Mouse (Mus musculus): ENCODE data around the gene Erc2. TPM values are rescaled to one million over a fixed set of nuclear protein-coding genes. Genes with fewer than 3 reads are reported as not detected.

The Erc2 gene
- polyA plus RNA-seq, 2 experiments, result 0.52 to 0.99 TPM

DNA sequence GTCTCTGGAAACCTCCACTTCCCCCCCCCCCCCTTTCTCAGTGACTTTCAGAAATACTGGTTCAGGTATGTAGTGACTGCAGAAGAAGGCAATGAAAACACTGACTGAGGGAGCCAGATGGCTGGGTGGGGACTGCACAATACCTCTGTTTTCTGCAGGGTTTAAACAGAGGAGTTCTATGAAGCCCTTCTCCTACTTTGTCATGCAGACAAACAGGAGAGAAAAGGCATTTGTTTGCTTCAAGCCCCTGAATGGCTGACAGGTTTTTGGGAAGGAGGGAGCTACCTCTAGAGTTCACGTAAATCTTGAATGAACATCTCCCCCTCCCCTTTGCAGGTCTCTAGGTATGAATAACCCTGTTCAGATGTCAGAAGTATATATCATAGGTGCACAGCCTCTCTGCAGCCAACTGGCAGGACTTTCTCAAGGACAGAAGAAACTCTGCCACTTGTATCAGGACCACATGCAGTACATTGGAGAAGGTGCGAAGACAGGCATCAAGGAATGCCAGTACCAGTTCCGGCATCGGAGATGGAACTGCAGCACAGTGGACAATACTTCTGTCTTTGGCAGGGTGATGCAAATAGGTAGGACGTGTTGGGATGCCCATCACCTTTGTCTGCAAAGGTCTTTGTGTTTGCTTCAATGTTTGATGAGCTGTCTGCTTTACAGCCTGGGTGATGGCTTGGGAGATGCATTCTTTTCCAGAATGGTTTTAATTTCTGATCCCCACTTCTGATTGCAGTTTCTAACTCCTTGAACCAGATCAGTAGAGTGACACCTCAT, 890.8 kb downstream of the Erc2 start:
- H3K4me2 ChIP-seq (ENCODE audit: low read depth), result no peak overlapping the region
- H3K27ac ChIP-seq, result no peak overlapping the region
- peaks cover 42% of the 10 kb centered on the region for H3K27me3 ChIP-seq (ENCODE audit: control insufficient read depth, insufficient read depth, low read length)
- no peak overlapping the region for H3K4me3 ChIP-seq (ENCODE audit: insufficient read depth in 1 of 2, low read depth in 2 of 2, low read length in 2 of 2)
- no peaks in the 10 kb centered on the region for H3K36me3 ChIP-seq (replicated peaks; ENCODE audit: control insufficient read depth, insufficient read depth, low read depth)
- no peak for TF ChIP-seq EP300 (IDR thresholded peaks at IDR 0.05; ENCODE audit: low read depth)
- no peak for TF ChIP-seq CTCF (IDR thresholded peaks at IDR 0.05; ENCODE audit: low read depth)
- no peak for DNase-seq (ENCODE audit: low read depth in 3 of 3, low spot score in 3 of 3)
- H3K9me3 ChIP-seq (ENCODE audit: control insufficient read depth, low read length), result no peaks in the 10 kb centered on the region
- ATAC-seq (ENCODE audit: insufficient read depth), result no peak
- no peaks in the 10 kb centered on the region for H3K4me1 ChIP-seq (replicated peaks; ENCODE audit: control insufficient read depth in 2 of 2, insufficient read depth in 2 of 2, low read length in 1 of 2)
- no peak overlapping the region for H3K9ac ChIP-seq (replicated peaks)
- 67% methylated on average over 5 of the region's 5 CpGs for WGBS (ENCODE audit: insufficient replicate concordance)

DNA sequence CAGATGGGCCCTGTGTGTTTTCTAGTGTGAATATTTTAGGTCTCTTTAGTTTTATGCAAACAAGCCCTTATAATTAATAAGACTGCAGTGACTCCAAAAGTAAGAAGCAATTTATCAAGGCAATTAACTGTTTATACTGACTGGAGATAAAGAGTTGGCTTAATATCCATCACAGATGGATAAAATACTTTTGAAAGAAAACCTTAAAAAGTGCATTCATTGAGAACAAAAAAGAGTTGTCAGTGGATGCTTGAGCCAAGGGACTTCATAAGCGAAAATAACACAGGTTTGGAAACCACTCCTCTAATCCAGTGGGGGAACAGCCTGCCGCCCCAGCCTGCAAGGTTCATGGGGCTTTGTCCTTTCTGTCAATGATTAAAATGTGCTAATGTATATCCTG, 891.9 kb downstream of the Erc2 start:
- H3K9ac ChIP-seq (replicated peaks), result no peak overlapping the region
- TF ChIP-seq CTCF (IDR thresholded peaks at IDR 0.05; ENCODE audit: low read depth) (no peak), EP300 (IDR thresholded peaks at IDR 0.05; ENCODE audit: low read depth) (no peak)
- WGBS (ENCODE audit: insufficient replicate concordance), result 45% methylated on average over 2 of the region's 2 CpGs
- no peaks in the 10 kb centered on the region for H3K9me3 ChIP-seq (ENCODE audit: control insufficient read depth, low read length)
- peaks cover 30% of the 10 kb centered on the region for H3K27me3 ChIP-seq (ENCODE audit: control insufficient read depth, insufficient read depth, low read length)
- no peak for ATAC-seq (ENCODE audit: insufficient read depth)
- no peak overlapping the region for H3K27ac ChIP-seq
- no peak overlapping the region for H3K4me2 ChIP-seq (ENCODE audit: low read depth)
- no peaks in the 10 kb centered on the region for H3K4me1 ChIP-seq (replicated peaks; ENCODE audit: control insufficient read depth in 2 of 2, insufficient read depth in 2 of 2, low read length in 1 of 2)
- H3K4me3 ChIP-seq (ENCODE audit: insufficient read depth in 1 of 2, low read depth in 2 of 2, low read length in 2 of 2), result no peak overlapping the region
- no peaks in the 10 kb centered on the region for H3K36me3 ChIP-seq (replicated peaks; ENCODE audit: control insufficient read depth, insufficient read depth, low read depth)
- no peak for DNase-seq (ENCODE audit: low read depth in 3 of 3, low spot score in 3 of 3)

DNA sequence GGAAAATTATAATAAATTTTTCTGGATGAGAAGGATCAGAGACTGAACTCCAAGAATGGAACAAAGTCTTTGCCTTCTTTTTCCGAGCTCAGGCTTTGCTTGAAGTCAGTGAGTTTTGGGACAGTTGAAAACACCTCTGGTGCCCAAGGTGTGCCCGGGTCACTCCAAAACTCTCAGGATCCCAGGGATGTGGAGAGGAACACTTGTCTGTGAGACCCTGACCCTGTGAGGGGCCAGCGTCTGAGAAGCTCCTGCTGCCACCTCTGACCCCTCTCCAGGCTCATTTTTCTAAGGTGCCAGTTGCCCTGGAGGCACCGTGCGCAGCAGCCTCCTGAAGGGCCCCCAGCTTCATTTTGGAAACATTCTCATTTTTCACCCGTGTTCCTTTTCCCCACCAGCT, 893.1 kb downstream of the Erc2 start:
- H3K4me1 ChIP-seq (replicated peaks; ENCODE audit: control insufficient read depth in 2 of 2, insufficient read depth in 2 of 2, low read length in 1 of 2), result no peaks in the 10 kb centered on the region
- no peak overlapping the region for H3K27ac ChIP-seq
- H3K4me2 ChIP-seq (ENCODE audit: low read depth), result no peak overlapping the region
- no peaks in the 10 kb centered on the region for H3K9me3 ChIP-seq (ENCODE audit: control insufficient read depth, low read length)
- DNase-seq (ENCODE audit: low read depth in 3 of 3, low spot score in 3 of 3), result no peak
- no peak for TF ChIP-seq EP300 (IDR thresholded peaks at IDR 0.05; ENCODE audit: low read depth)
- no peak for TF ChIP-seq CTCF (IDR thresholded peaks at IDR 0.05; ENCODE audit: low read depth)
- H3K36me3 ChIP-seq (replicated peaks; ENCODE audit: control insufficient read depth, insufficient read depth, low read depth), result no peaks in the 10 kb centered on the region
- no peak overlapping the region for H3K4me3 ChIP-seq (ENCODE audit: insufficient read depth in 1 of 2, low read depth in 2 of 2, low read length in 2 of 2)
- WGBS (ENCODE audit: insufficient replicate concordance), result 52% methylated on average over 6 of the region's 6 CpGs
- peaks cover 19% of the 10 kb centered on the region for H3K27me3 ChIP-seq (ENCODE audit: control insufficient read depth, insufficient read depth, low read length)
- ATAC-seq (ENCODE audit: insufficient read depth), result no peak
- H3K9ac ChIP-seq (replicated peaks), result no peak overlapping the region

DNA sequence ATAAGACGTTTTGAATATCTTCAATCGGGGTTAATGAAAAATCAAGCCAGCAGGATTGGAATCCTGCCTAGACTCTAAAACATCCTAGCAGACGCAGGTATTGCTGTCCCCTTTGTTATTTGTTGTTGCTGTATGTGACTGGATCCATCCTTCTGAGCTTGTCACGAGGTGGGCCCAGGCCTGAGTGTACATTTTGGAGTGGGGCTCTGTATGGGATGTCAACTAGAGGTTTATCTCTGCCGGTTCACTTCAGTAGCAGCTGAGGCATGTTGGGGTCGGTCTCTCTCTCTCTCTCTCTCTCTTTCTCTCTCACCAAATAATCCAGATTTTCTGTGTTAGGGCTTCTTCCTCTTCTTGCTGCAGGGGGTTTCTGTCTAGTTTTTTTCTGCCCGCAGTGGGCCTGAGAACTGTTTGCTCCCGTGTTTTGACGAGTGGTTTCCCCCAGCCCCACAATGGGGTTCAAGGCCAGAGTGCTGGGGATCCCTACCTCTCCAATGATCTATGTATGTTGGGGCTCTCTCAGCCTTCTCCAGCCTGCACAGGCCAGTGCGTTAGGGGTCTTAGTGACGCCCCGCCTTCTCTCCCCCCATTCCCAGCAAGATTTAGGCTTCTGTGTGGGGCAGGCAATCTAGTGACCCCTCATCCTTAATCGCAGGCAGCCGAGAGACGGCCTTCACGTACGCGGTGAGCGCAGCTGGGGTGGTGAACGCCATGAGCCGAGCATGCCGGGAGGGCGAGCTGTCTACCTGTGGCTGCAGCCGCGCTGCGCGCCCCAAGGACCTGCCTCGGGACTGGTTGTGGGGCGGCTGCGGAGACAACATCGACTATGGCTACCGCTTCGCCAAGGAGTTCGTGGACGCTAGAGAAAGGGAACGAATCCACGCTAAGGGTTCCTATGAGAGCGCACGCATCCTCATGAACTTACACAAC, 895.7 kb downstream of the Erc2 start:
- H3K27ac ChIP-seq, result no peak overlapping the region
- no peak overlapping the region for H3K4me2 ChIP-seq (ENCODE audit: low read depth)
- no peak overlapping the region for H3K4me3 ChIP-seq (ENCODE audit: insufficient read depth in 1 of 2, low read depth in 2 of 2, low read length in 2 of 2)
- DNase-seq (ENCODE audit: low read depth in 3 of 3, low spot score in 3 of 3), result no peak
- no peaks in the 10 kb centered on the region for H3K9me3 ChIP-seq (ENCODE audit: control insufficient read depth, low read length)
- WGBS (ENCODE audit: insufficient replicate concordance), result 70% methylated on average over 39 of the region's 39 CpGs
- H3K4me1 ChIP-seq (replicated peaks; ENCODE audit: control insufficient read depth in 2 of 2, insufficient read depth in 2 of 2, low read length in 1 of 2), result no peaks in the 10 kb centered on the region
- no peak for ATAC-seq (ENCODE audit: insufficient read depth)
- no peak overlapping the region for H3K9ac ChIP-seq (replicated peaks)
- H3K36me3 ChIP-seq (replicated peaks; ENCODE audit: control insufficient read depth, insufficient read depth, low read depth), result no peaks in the 10 kb centered on the region
- TF ChIP-seq EP300 (IDR thresholded peaks at IDR 0.05; ENCODE audit: low read depth) (no peak), CTCF (IDR thresholded peaks at IDR 0.05; ENCODE audit: low read depth) (no peak)
- no peaks in the 10 kb centered on the region; the same call in 1 of the 2 replicates for H3K27me3 ChIP-seq (ENCODE audit: control insufficient read depth, insufficient read depth, low read length)

GRCm38 (mm10) chr14:28521106-28521505, 898.9 kb downstream of the Erc2 start:
- Histone ChIP-seq H3K27ac (no peak overlapping the region), H3K4me3 (ENCODE audit: insufficient read depth in 1 of 2, low read depth in 2 of 2, low read length in 2 of 2) (no peak overlapping the region), H3K4me2 (ENCODE audit: low read depth) (no peak overlapping the region), H3K27me3 (ENCODE audit: control insufficient read depth, insufficient read depth, low read length) (no peaks in the 10 kb centered on the region), H3K9ac (replicated peaks) (no peak overlapping the region), H3K4me1 (replicated peaks; ENCODE audit: control insufficient read depth in 2 of 2, insufficient read depth in 2 of 2, low read length in 1 of 2) (no peaks in the 10 kb centered on the region), H3K36me3 (replicated peaks; ENCODE audit: control insufficient read depth, insufficient read depth, low read depth) (no peaks in the 10 kb centered on the region), H3K9me3 (ENCODE audit: control insufficient read depth, low read length) (no peaks in the 10 kb centered on the region)
- 37% methylated on average over 1 of the region's 1 CpGs for WGBS (ENCODE audit: insufficient replicate concordance)
- ATAC-seq (ENCODE audit: insufficient read depth) (no peak), DNase-seq (ENCODE audit: low read depth in 3 of 3, low spot score in 3 of 3) (no peak)
- TF ChIP-seq CTCF (IDR thresholded peaks at IDR 0.05; ENCODE audit: low read depth) (no peak), EP300 (IDR thresholded peaks at IDR 0.05; ENCODE audit: low read depth) (no peak)

Measured in liver, embryonic 14.5 days (tissue).